Mouse (Mus musculus): ENCODE measurements around the gene Tmem132a. TPM values are rescaled to one million over a fixed set of nuclear protein-coding genes. Genes with fewer than 3 reads are reported as not detected.

The Tmem132a gene
- total and polyA plus RNA-seq, 3 experiments, result 2.9 to 22.9 TPM; not detected in 1

GRCm38 (mm10) chr19:10833611-10834010 lies 36.1 kb downstream of the Tmem132a start:
- no peak overlapping the region for H3K4me2 ChIP-seq (ENCODE audit: insufficient read depth, low read depth, poor library complexity, severe bottlenecking)
- H3K27me3 ChIP-seq (replicated peaks), result no peaks in the 10 kb centered on the region
- no peaks in the 10 kb centered on the region for H3K9me3 ChIP-seq (replicated peaks; ENCODE audit: low read length)
- no peaks in the 10 kb centered on the region for H3K79me2 ChIP-seq (replicated peaks; ENCODE audit: control insufficient read depth, extremely low read depth, insufficient read depth, poor library complexity, severe bottlenecking)
- no peak overlapping the region for H3K4me3 ChIP-seq (replicated peaks in 1 of 3; ENCODE audit: low read depth in 2 of 3, low read length in 2 of 3, poor library complexity in 1 of 3)
- dilution Hi-C loops (cut with MboI; ENCODE audit: extremely low pct_ligation_motif_present, extremely low pct_unique_long_range_greater_than_20kb, low sequenced_read_pairs) (no loop called here), in situ Hi-C loops (cut with MboI; ENCODE audit: low pct_ligation_motif_present, low pct_unique_long_range_greater_than_20kb, low sequenced_read_pairs) (no loop called here)
- H3K36me3 ChIP-seq (replicated peaks in 1 of 2; ENCODE audit: control insufficient read depth in 1 of 2, insufficient read depth in 1 of 2, low read length in 1 of 2), result no peaks in the 10 kb centered on the region
- no peak overlapping the region for H3K9ac ChIP-seq (ENCODE audit: insufficient read depth, low read depth)
- H3K4me1 ChIP-seq (ENCODE audit: control insufficient read depth in 1 of 2, insufficient read depth in 2 of 2), result peaks cover 7 to 33% of the 10 kb centered on the region in 2 experiments
- no peak for DNase-seq (ENCODE audit: extremely low read depth)
- H3K27ac ChIP-seq (ENCODE audit: insufficient read depth, low read depth), result no peak overlapping the region
- no peak for TF ChIP-seq TCF12 (IDR thresholded peaks at IDR 0.05; ENCODE audit: low read depth, low read length)
- no peak for TF ChIP-seq KAT2A (IDR thresholded peaks at IDR 0.05; ENCODE audit: insufficient replicate concordance, low read length)
- no peak for TF ChIP-seq CHD2 (IDR thresholded peaks at IDR 0.05; ENCODE audit: low read length)
- TF ChIP-seq MEF2A (IDR thresholded peaks at IDR 0.05; ENCODE audit: borderline replicate concordance, low read depth, low read length), result no peak
- TF ChIP-seq HCFC1 (IDR thresholded peaks at IDR 0.05; ENCODE audit: low read depth, low read length), result no peak
- no peak for TF ChIP-seq ZNF384 (IDR thresholded peaks at IDR 0.05; ENCODE audit: low read depth, low read length)
- no peak for TF ChIP-seq ZC3H11A (IDR thresholded peaks at IDR 0.05; ENCODE audit: low read depth, low read length)
- TF ChIP-seq BHLHE40 (IDR thresholded peaks at IDR 0.05; ENCODE audit: low read depth, low read length), result no peak
- TF ChIP-seq RCOR1 (conservative IDR thresholded peaks at IDR 0.05; ENCODE audit: low read depth, low read length), result no peak

- no peaks in the 10 kb centered on the region for H3K9me3 ChIP-seq (replicated peaks; ENCODE audit: low read length)
- H3K4me2 ChIP-seq (ENCODE audit: insufficient read depth, low read depth, poor library complexity, severe bottlenecking), result no peak overlapping the region
- TF ChIP-seq CHD1 (IDR thresholded peaks at IDR 0.05; ENCODE audit: low read depth, low read length) (no peak), ZNF384 (IDR thresholded peaks at IDR 0.05; ENCODE audit: low read depth, low read length) (0 out of 2 replicates have a peak, but pooled peaks have one; percentile 21)
- no peak overlapping the region for H3K9ac ChIP-seq (ENCODE audit: insufficient read depth, low read depth)
- H3K27me3 ChIP-seq (replicated peaks), result no peaks in the 10 kb centered on the region
- no peak for DNase-seq (ENCODE audit: extremely low read depth)
- H3K36me3 ChIP-seq (replicated peaks in 1 of 2; ENCODE audit: control insufficient read depth in 1 of 2, insufficient read depth in 1 of 2, low read length in 1 of 2), result no peaks in the 10 kb centered on the region
- dilution Hi-C loops (cut with MboI; ENCODE audit: extremely low pct_ligation_motif_present, extremely low pct_unique_long_range_greater_than_20kb, low sequenced_read_pairs) (no loop called here), in situ Hi-C loops (cut with MboI; ENCODE audit: low pct_ligation_motif_present, low pct_unique_long_range_greater_than_20kb, low sequenced_read_pairs) (no loop called here)
- H3K4me3 ChIP-seq (replicated peaks in 1 of 3; ENCODE audit: low read depth in 2 of 3, low read length in 2 of 3, poor library complexity in 1 of 3), result no peak overlapping the region
- H3K4me1 ChIP-seq (ENCODE audit: control insufficient read depth in 1 of 2, insufficient read depth in 2 of 2), result peaks cover 9 to 42% of the 10 kb centered on the region in 2 experiments; a peak in 3 of 4 replicates
- H3K79me2 ChIP-seq (replicated peaks; ENCODE audit: control insufficient read depth, extremely low read depth, insufficient read depth, poor library complexity, severe bottlenecking), result no peaks in the 10 kb centered on the region
- no peak overlapping the region for H3K27ac ChIP-seq (ENCODE audit: insufficient read depth, low read depth)
Observed at GRCm38 (mm10) chr19:10832030-10832429, 37.7 kb downstream of the Tmem132a start.

- Histone ChIP-seq H3K4me1 (ENCODE audit: control insufficient read depth in 1 of 2, insufficient read depth in 2 of 2) (peaks cover 9 to 42% of the 10 kb centered on the region in 2 experiments; a peak in 3 of 4 replicates), H3K36me3 (replicated peaks in 1 of 2; ENCODE audit: control insufficient read depth in 1 of 2, insufficient read depth in 1 of 2, low read length in 1 of 2) (no peaks in the 10 kb centered on the region), H3K9me3 (replicated peaks; ENCODE audit: low read length) (no peaks in the 10 kb centered on the region), H3K27me3 (replicated peaks) (no peaks in the 10 kb centered on the region), H3K27ac (ENCODE audit: insufficient read depth, low read depth) (no peak overlapping the region), H3K79me2 (replicated peaks; ENCODE audit: control insufficient read depth, extremely low read depth, insufficient read depth, poor library complexity, severe bottlenecking) (no peaks in the 10 kb centered on the region), H3K4me2 (ENCODE audit: insufficient read depth, low read depth, poor library complexity, severe bottlenecking) (peak overlapping the region; percentile 44; the same call in 1 of the 2 replicates), H3K9ac (ENCODE audit: insufficient read depth, low read depth) (no peak overlapping the region), H3K4me3 (replicated peaks in 1 of 3; ENCODE audit: low read depth in 2 of 3, low read length in 2 of 3, poor library complexity in 1 of 3) (no peak overlapping the region)
- in situ Hi-C loops (cut with MboI; ENCODE audit: low pct_ligation_motif_present, low pct_unique_long_range_greater_than_20kb, low sequenced_read_pairs) (no loop called here), dilution Hi-C loops (cut with MboI; ENCODE audit: extremely low pct_ligation_motif_present, extremely low pct_unique_long_range_greater_than_20kb, low sequenced_read_pairs) (no loop called here)
- peak; percentile 88 for DNase-seq (ENCODE audit: extremely low read depth)
- TF ChIP-seq HCFC1 (IDR thresholded peaks at IDR 0.05; ENCODE audit: low read depth, low read length) (no peak), CTCF (conservative IDR thresholded peaks at IDR 0.05 in 1 of 2, IDR thresholded peaks at IDR 0.05 in 1 of 2; ENCODE audit: low read depth in 2 of 2, low read length in 2 of 2) (peak; percentile 56 to 96), UBTF (IDR thresholded peaks at IDR 0.05; ENCODE audit: low read depth, low read length) (no peak), RCOR1 (conservative IDR thresholded peaks at IDR 0.05; ENCODE audit: low read depth, low read length) (no peak), TBP (conservative IDR thresholded peaks at IDR 0.05; ENCODE audit: low read depth, low read length) (no peak), EP300 (IDR thresholded peaks at IDR 0.05; ENCODE audit: low read length) (no peak), ETS1 (conservative IDR thresholded peaks at IDR 0.05; ENCODE audit: low read depth, low read length) (no peak), CHD2 (IDR thresholded peaks at IDR 0.05; ENCODE audit: low read length) (no peak), ELF1 (IDR thresholded peaks at IDR 0.05; ENCODE audit: low read depth, low read length) (no peak), USF2 (conservative IDR thresholded peaks at IDR 0.05; ENCODE audit: low read depth, low read length) (no peak), POLR2AphosphoS2 (IDR thresholded peaks at IDR 0.05; ENCODE audit: low read depth, low read length) (no peak), RAD21 (IDR thresholded peaks at IDR 0.05; ENCODE audit: low read depth, low read length) (peak; percentile 94), USF1 (IDR thresholded peaks at IDR 0.05; ENCODE audit: low read depth, low read length) (no peak), SMC3 (IDR thresholded peaks at IDR 0.05; ENCODE audit: low read depth, low read length) (peak; percentile 97), IRF4 (IDR thresholded peaks at IDR 0.05; ENCODE audit: low read depth, low read length) (0 out of 2 replicates have a peak, but pooled peaks have one; percentile 40), ZC3H11A (IDR thresholded peaks at IDR 0.05; ENCODE audit: low read depth, low read length) (peak; percentile 87), MAZ (IDR thresholded peaks at IDR 0.05; ENCODE audit: low read depth, low read length) (no peak), JUN (IDR thresholded peaks at IDR 0.05; ENCODE audit: insufficient read depth, low read depth, low read length) (no peak)
Observed at GRCm38 (mm10) chr19:10831424-10831823, 38.3 kb downstream of the Tmem132a start.
